Mouse (Mus musculus) cerebellum, adult 2 months (tissue): Measurements from ENCODE around the gene Wbp2nl. TPM values are rescaled to one million over a fixed set of nuclear protein-coding genes. Genes with fewer than 3 reads are reported as not detected.

ENCODE experiments used
- DNase-seq, 2 experiments: peaks; one replicate each; pipeline ENCODE4 v3.0.0; 2021
- H3K27ac ChIP-seq: fragments of 200-500 bp; 2 replicates; pipeline ENCODE4 v1.5.1; 2012; ENCODE audit warnings: low read length, control low read depth, inconsistent platforms; ENCODE audit not compliant: insufficient read depth
- H3K27me3 ChIP-seq: fragments of 200-500 bp; 2 replicates; pipeline ENCODE4 v1.6.1; 2012; ENCODE audit warnings: inconsistent platforms, mild to moderate bottlenecking, low read length, moderate library complexity; ENCODE audit not compliant: control insufficient read depth, insufficient read depth
- H3K4me1 ChIP-seq: fragments of 200-500 bp; 2 replicates; pipeline ENCODE4 v1.6.1; 2011; ENCODE audit warnings: low read length; ENCODE audit not compliant: control insufficient read depth, insufficient read depth
- H3K4me3 ChIP-seq: fragments of 200-500 bp; replicated peaks from 2 replicates; pipeline ENCODE3; 2011; ENCODE audit warnings: mild to moderate bottlenecking, low read depth, low read length, control low read depth; ENCODE audit not compliant: insufficient read depth
- CTCF ChIP-seq: fragments of 200-500 bp; IDR thresholded peaks from 2 replicates; pipeline ENCODE4 v1.5.1; 2011; ENCODE audit warnings: low read depth, mild to moderate bottlenecking, control low read depth, low read length, moderate library complexity, borderline replicate concordance; ENCODE audit not compliant: insufficient read depth
- POLR2A ChIP-seq: fragments of 200-500 bp; IDR thresholded peaks from 2 replicates; pipeline ENCODE4 v1.6.1; 2011; ENCODE audit warnings: low read length, control low read depth, borderline replicate concordance; ENCODE audit not compliant: insufficient read depth
- WGBS: fragments of 180-500 bp; shearing (Covaris S2); methylation state at CpG from one replicate; pipeline ENCODE4 v1.1.7; 2018; 5-methylcytosine and 5-hydroxymethylcytosine counted together
- polyA plus RNA-seq: library from polyadenylated mRNA; depleted of rRNA; stranded (reverse); fragments of >200 nt; gene quantifications from 2 replicates; pipeline ENCODE4 v1.2.3, GENCODE M21; 2012

Wbp2nl gene
- polyA plus RNA-seq, 1 experiment = not detected

GRCm38 (mm10) chr15:82322195-82322594, 23.4 kb downstream of the Wbp2nl start:
- Histone ChIP-seq H3K27me3 (no peaks in the 10 kb centered on the region; the same call in 1 of the 2 replicates), H3K4me1 (peaks cover 5% of the 10 kb centered on the region), H3K27ac (no peak overlapping the region), H3K4me3 (no peak overlapping the region)
- TF ChIP-seq POLR2A (no peak), CTCF (no peak)
- 80% methylated on average over 8 of the region's 8 CpGs for WGBS
- no peak for DNase-seq

DNA sequence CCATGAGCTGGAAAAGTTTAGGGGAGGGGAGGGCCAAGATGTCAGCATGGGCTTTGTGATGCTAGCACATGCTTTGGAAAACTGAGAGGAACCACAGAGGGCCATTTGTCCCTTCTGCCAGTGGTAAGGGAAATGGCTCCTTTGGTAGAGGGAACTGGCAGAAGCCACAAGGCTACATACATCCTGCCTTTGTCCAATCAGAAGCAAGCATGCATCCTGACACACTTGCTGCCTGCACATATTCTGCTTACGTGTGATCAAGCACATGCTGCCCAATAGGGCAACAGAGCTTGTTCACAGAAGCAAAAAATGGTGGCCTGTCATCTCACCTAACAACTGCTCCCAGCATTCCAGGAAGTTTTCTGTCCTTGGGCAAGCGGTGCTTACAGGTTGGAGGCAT, 26.6 kb downstream of the Wbp2nl start:
- H3K4me3 ChIP-seq = no peak overlapping the region
- no peak for TF ChIP-seq CTCF
- no peak for TF ChIP-seq POLR2A
- no peak overlapping the region for H3K27ac ChIP-seq
- WGBS = 80% methylated on average over 2 of the region's 2 CpGs
- no peak for DNase-seq
- no peaks in the 10 kb centered on the region; the same call in 1 of the 2 replicates for H3K27me3 ChIP-seq
- H3K4me1 ChIP-seq = no peaks in the 10 kb centered on the region

- H3K27ac ChIP-seq = no peak overlapping the region
- peak; percentile 62 to 74 for DNase-seq
- no peak for TF ChIP-seq POLR2A
- TF ChIP-seq CTCF = no peak
- H3K4me3 ChIP-seq = no peak overlapping the region
- no peaks in the 10 kb centered on the region for H3K27me3 ChIP-seq
- peaks cover 17% of the 10 kb centered on the region for H3K4me1 ChIP-seq
- 64% methylated on average over 4 of the region's 4 CpGs for WGBS
Observed at GRCm38 (mm10) chr15:82335194-82335593, 36.4 kb downstream of the Wbp2nl start.

DNA sequence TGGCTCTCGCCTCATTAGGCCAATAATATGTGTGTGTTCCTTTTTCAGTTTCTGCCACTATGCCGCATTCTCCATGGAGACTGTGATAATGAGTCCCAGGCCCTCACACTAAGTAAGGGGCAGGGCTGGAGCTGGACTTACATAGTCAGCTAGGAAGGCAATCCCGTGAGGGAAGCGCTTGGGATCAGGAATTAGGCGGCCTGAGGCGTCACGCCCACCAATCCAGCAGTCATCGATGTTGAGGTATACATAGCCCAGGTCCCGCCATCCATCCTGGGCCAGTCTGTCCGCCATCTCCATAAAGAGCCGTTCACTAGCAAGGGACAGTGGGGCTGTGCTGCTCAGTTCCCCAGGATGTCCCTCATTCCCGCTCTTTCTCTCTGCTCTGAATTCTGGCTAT, 37.9 kb downstream of the Wbp2nl start:
- 86% methylated on average over 12 of the region's 12 CpGs for WGBS
- H3K4me3 ChIP-seq = no peak overlapping the region
- no peak for DNase-seq
- H3K27me3 ChIP-seq = no peaks in the 10 kb centered on the region
- H3K4me1 ChIP-seq = peaks cover 17% of the 10 kb centered on the region
- TF ChIP-seq POLR2A (no peak), CTCF (no peak)
- no peak overlapping the region for H3K27ac ChIP-seq

GRCm38 (mm10) chr15:82337875-82338274, 39.1 kb downstream of the Wbp2nl start:
- no peaks in the 10 kb centered on the region for H3K27me3 ChIP-seq
- WGBS = 31% methylated on average over 4 of the region's 4 CpGs
- H3K27ac ChIP-seq = no peak overlapping the region
- peak overlapping the region; percentile 80 for H3K4me3 ChIP-seq
- peaks cover 17% of the 10 kb centered on the region for H3K4me1 ChIP-seq
- no peak for TF ChIP-seq CTCF
- DNase-seq = no peak

- DNase-seq = peak; percentile 97
- no peak within 1 kb of the TSS for H3K27ac ChIP-seq
- no peaks in the 10 kb centered on the region for H3K27me3 ChIP-seq
- peaks cover 17% of the 10 kb centered on the region for H3K4me1 ChIP-seq
- under 1% methylated on average over 41 of the region's 41 CpGs for WGBS
- TF ChIP-seq POLR2A (peak; percentile 38; the same call in 1 of the 2 replicates), CTCF (no peak)
- peak within 1 kb of the TSS; percentile 80 for H3K4me3 ChIP-seq
Observed at GRCm38 (mm10) chr15:82338593-82339112, 39.9 kb downstream of the Wbp2nl start, which contains the start of the genes Naga, Pheta2 and Smdt1. Naga (minus strand) TSS chr15:82338925. Pheta2 (plus strand) TSS chr15:82338942. Smdt1 (plus strand) TSS chr15:82338959.

DNA sequence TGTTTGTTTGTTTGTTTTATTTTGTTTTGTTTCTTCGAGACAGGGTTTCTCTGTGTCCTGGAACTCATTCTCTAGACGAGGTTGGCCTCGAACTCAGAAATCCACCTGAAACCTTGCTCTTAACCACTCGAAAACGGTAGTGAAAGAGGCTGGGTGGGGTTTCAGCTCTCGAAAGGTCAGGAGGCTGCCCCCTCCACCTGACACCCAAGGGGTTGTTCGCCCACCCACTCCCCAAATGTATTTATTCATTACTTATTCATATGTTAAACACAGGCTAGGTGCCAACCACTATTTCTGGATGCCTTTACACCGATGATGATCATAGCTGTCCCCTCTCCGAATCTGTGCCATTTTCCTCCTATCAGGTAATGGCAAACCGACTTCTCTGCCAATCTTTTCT, 40.4 kb downstream of the Wbp2nl start:
- WGBS = 50% methylated on average over 10 of the region's 10 CpGs
- H3K4me1 ChIP-seq = peaks cover 17% of the 10 kb centered on the region
- peak overlapping the region; percentile 80 for H3K4me3 ChIP-seq
- no peak for DNase-seq
- no peak overlapping the region for H3K27ac ChIP-seq
- no peaks in the 10 kb centered on the region for H3K27me3 ChIP-seq
- TF ChIP-seq POLR2A (no peak), CTCF (no peak)

GRCm38 (mm10) chr15:82339634-82340254, 41.0 kb downstream of the Wbp2nl start:
- no peaks in the 10 kb centered on the region for H3K27me3 ChIP-seq
- no peak overlapping the region for H3K27ac ChIP-seq
- peaks cover 17% of the 10 kb centered on the region for H3K4me1 ChIP-seq
- no peak for DNase-seq
- H3K4me3 ChIP-seq = no peak overlapping the region
- TF ChIP-seq CTCF = no peak
- no peak for TF ChIP-seq POLR2A
- WGBS = 87% methylated on average over 8 of the region's 8 CpGs
